Mouse (Mus musculus) MEL (cell line): ENCODE data around the gene Nos1.

Source experiments
- HCFC1 ChIP-seq: IDR thresholded peaks from 2 replicates; pipeline ENCODE4 v1.6.1; 2012; ENCODE audit warnings: low read depth, mild to moderate bottlenecking, inconsistent platforms, low read length, improper control_type of control experiment, moderate library complexity
- POLR2AphosphoS2 ChIP-seq: IDR thresholded peaks from 2 replicates; pipeline ENCODE4 v1.6.1; 2011; ENCODE audit warnings: low read length, improper control_type of control experiment
- RCOR1 ChIP-seq: IDR thresholded peaks from 2 replicates; pipeline ENCODE4 v1.6.1; 2012; ENCODE audit warnings: low read depth, mild to moderate bottlenecking, inconsistent platforms, low read length, improper control_type of control experiment
- SMC3 ChIP-seq: IDR thresholded peaks from 2 replicates; pipeline ENCODE4 v1.6.1; 2011; ENCODE audit warnings: low read depth, low read length, improper control_type of control experiment
- TAL1 ChIP-seq: IDR thresholded peaks from 2 replicates; pipeline ENCODE4 v1.6.1; 2012; ENCODE audit warnings: mild to moderate bottlenecking, inconsistent platforms, low read length, moderate library complexity, mixed read lengths
- TBP ChIP-seq: IDR thresholded peaks from 2 replicates; pipeline ENCODE4 v1.8.0; 2011; ENCODE audit warnings: low read depth, low read length, improper control_type of control experiment

- no peak for TF ChIP-seq HCFC1
- no peak for TF ChIP-seq RCOR1
- TF ChIP-seq POLR2AphosphoS2 = no peak
- TF ChIP-seq TAL1 = no peak
- TF ChIP-seq SMC3 = no peak
- no peak for TF ChIP-seq TBP
These were observed 16.3 kb upstream of the Nos1 start for GRCm38 (mm10) chr5:117764496-117764895.
